Mouse (Mus musculus) megakaryocyte, embryonic 14.5 days (primary cell): ENCODE data around the gene Stk24. TPM values are rescaled to one million over a fixed set of nuclear protein-coding genes. Genes with fewer than 3 reads are reported as not detected.

Experiments used
- H3K27me3 ChIP-seq: replicated peaks from 2 replicates; pipeline ENCODE3; 2012; ENCODE audit warnings: inconsistent platforms
- H3K36me3 ChIP-seq: replicated peaks from 2 replicates; pipeline ENCODE3; 2012; ENCODE audit warnings: low read length, inconsistent platforms, mixed read lengths
- H3K4me1 ChIP-seq: 2 replicates; pipeline ENCODE4 v1.6.1; 2012; ENCODE audit warnings: inconsistent platforms
- H3K4me3 ChIP-seq: replicated peaks from 2 replicates; pipeline ENCODE3; 2012; ENCODE audit warnings: moderate library complexity, mild to moderate bottlenecking, inconsistent platforms
- H3K9me3 ChIP-seq: 2 replicates; pipeline ENCODE4 v1.6.1; 2012; ENCODE audit warnings: inconsistent platforms
- FLI1 ChIP-seq: IDR thresholded peaks from 2 replicates; pipeline ENCODE4 v1.6.1; 2012; ENCODE audit warnings: low read length, inconsistent platforms, mixed read lengths
- GATA1 ChIP-seq: IDR thresholded peaks from 3 replicates; pipeline ENCODE4 v1.6.1; 2012; ENCODE audit warnings: mixed read lengths, low read length, inconsistent platforms, borderline replicate concordance
- polyA plus RNA-seq: library from polyadenylated mRNA; stranded (reverse); fragments of >175 nt; gene quantifications from 2 replicates; pipeline ENCODE4 v1.2.3, GENCODE M21; 2012; ENCODE audit warnings: low replicate concordance; ENCODE audit not compliant: insufficient read depth

Gene Stk24
- polyA plus RNA-seq = 37.4 and 52.9 TPM in 2 replicates

DNA sequence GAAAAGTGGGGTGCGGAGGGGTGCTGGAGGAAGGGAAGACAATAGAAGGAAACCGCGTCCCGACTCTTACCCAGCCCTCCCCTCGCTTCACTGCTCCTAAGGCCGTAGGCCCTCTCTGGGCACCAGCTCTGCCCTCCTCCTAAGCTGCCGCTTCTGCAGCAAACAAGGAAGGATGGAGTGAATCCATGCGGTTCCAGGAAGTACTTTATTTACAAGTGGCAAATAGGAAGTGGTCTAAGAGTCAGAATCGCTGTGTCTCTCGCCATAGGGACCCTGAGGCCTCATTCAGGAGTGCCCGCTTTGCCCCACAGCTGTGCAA, at the start of gene Stk24:
Gene Stk24, minus strand, starts transcription at position 185 of the 319 bp plus-strand sequence.
- H3K4me1 ChIP-seq = peaks cover 76% of the 10 kb centered on the region
- TF ChIP-seq FLI1 (no peak), GATA1 (no peak)
- H3K27me3 ChIP-seq = no peaks in the 10 kb centered on the region
- peak within 1 kb of the TSS; percentile 96 for H3K4me3 ChIP-seq
- H3K36me3 ChIP-seq = peaks cover 18% of the 10 kb centered on the region
- no peaks in the 10 kb centered on the region for H3K9me3 ChIP-seq

GRCm38 (mm10) chr14:121428148-121428547, 48.3 kb upstream of the Stk24 start:
- Histone ChIP-seq H3K4me1 (peaks cover 29% of the 10 kb centered on the region), H3K4me3 (peak overlapping the region; percentile 38), H3K9me3 (no peaks in the 10 kb centered on the region), H3K36me3 (no peaks in the 10 kb centered on the region), H3K27me3 (peaks cover 22% of the 10 kb centered on the region)
- TF ChIP-seq FLI1 (no peak), GATA1 (no peak)

- Histone ChIP-seq H3K4me3 (no peak overlapping the region), H3K27me3 (peaks cover 17% of the 10 kb centered on the region), H3K9me3 (no peaks in the 10 kb centered on the region), H3K4me1 (peaks cover 41% of the 10 kb centered on the region), H3K36me3 (no peaks in the 10 kb centered on the region)
- no peak for TF ChIP-seq FLI1
- TF ChIP-seq GATA1 = no peak
Measured at GRCm38 (mm10) chr14:121426743-121427142, 46.9 kb upstream of the Stk24 start.

DNA sequence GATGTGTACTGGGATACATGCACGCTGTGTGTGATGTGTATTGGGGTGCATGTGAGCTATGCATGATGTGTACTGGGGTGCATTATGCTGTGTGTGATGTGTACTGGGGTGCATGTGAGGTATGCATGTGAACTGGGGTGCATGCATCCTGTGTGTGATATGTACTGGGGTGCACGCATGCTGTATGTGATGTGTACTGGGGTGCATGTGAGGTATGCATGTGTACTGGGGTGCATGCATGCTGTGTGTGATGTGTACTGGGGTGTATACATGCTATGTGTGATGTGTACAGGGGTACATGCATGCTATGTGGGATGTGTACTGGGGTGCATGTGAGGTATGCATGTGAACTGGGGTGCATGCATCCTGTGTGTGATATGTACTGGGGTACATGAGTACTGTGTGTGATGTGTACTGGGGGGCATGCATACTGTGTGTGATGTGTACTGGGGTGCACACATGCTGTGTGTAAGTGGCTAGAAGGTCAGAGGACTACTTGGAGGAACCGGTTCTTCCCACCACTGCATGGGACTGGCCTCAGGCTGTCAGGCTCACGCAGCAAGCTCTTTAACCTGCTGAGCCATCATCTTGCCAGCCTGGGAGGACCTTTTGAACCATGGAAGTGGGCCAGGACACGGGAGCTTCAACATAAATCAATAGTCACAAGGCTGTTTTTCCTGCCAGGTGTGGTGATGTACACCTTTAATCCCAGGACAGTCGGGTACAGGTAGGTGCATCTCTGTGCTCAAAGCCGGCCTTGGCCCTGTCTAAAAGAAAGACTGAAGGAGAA, 45.4 kb upstream of the Stk24 start:
- Histone ChIP-seq H3K36me3 (no peaks in the 10 kb centered on the region), H3K4me3 (peak overlapping the region; percentile 42), H3K4me1 (peaks cover 41% of the 10 kb centered on the region), H3K27me3 (peaks cover 6% of the 10 kb centered on the region), H3K9me3 (peaks cover 4% of the 10 kb centered on the region)
- TF ChIP-seq FLI1 (no peak), GATA1 (no peak)

DNA sequence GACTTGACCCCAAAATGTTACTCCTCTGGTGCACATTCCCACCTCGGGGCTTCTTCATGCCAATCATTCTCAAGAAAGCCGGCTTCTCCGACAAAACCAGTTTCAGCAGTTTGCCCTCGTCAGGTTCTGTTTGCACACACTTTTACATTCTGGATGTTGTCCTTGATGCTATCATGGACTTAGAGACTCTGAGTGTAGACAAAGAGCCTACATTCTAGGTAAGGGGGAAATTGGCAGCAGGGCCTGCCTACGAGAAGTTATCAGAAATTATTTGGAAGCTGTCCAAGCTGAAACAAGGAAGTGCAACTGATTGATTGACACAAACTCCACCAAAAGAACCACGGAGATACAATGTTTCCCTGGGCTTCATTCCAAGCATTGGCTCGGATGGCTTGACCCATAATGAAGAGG, 43.5 kb upstream of the Stk24 start:
- no peak overlapping the region for H3K4me3 ChIP-seq
- TF ChIP-seq GATA1 (no peak), FLI1 (no peak)
- H3K4me1 ChIP-seq = peaks cover 35% of the 10 kb centered on the region

DNA sequence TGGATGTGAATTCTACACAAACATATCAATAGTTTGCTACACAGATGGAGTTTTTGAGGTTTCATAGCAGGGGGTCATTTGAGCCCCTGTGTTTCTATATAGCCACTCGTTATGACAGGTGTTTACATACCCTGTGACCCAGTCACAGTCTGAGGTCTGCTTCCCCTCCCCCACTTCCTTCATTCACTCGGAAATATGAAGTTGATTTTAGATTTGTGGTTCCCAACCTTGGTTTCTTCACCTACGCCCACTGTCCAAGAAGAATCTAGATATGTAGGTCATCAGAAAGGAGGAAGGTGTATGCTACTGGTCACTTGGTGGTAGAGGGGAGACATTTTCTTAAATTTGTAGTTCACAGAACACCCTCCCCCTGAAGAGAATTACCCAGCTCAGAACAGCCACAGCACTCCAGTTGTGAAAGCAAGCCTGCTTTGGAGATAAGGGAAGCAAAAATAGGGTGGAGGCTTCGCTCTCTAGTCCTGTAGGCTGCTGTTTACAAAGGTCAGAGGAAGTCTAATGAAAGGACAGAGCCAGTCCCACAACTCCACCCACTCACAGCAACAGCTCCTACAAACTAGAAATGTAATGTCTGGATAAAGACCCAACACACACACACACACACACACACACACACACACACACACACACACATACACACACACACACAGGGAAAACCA, 43.0 kb upstream of the Stk24 start:
- Histone ChIP-seq H3K27me3 (peaks cover 6% of the 10 kb centered on the region), H3K36me3 (no peaks in the 10 kb centered on the region), H3K9me3 (peaks cover 4% of the 10 kb centered on the region), H3K4me1 (peaks cover 29% of the 10 kb centered on the region), H3K4me3 (peak overlapping the region; percentile 48)
- TF ChIP-seq FLI1 = no peak
- TF ChIP-seq GATA1 = no peak

More for the DNA sequence above, 43.5 kb upstream of the Stk24 start:
- peaks cover 4% of the 10 kb centered on the region for H3K9me3 ChIP-seq
- H3K36me3 ChIP-seq = no peaks in the 10 kb centered on the region
- H3K27me3 ChIP-seq = peaks cover 3% of the 10 kb centered on the region

- peaks cover 4% of the 10 kb centered on the region for H3K9me3 ChIP-seq
- H3K4me1 ChIP-seq = peaks cover 25% of the 10 kb centered on the region
- H3K27me3 ChIP-seq = peaks cover 9% of the 10 kb centered on the region
- H3K4me3 ChIP-seq = no peak overlapping the region
- no peaks in the 10 kb centered on the region for H3K36me3 ChIP-seq
- TF ChIP-seq GATA1 = no peak
- TF ChIP-seq FLI1 = no peak
Measured at GRCm38 (mm10) chr14:121422000-121422399, 42.2 kb upstream of the Stk24 start.

- peaks cover 11% of the 10 kb centered on the region for H3K9me3 ChIP-seq
- H3K4me1 ChIP-seq = peaks cover 6% of the 10 kb centered on the region
- TF ChIP-seq FLI1 = no peak
- TF ChIP-seq GATA1 = no peak
- no peaks in the 10 kb centered on the region for H3K36me3 ChIP-seq
- no peak overlapping the region for H3K4me3 ChIP-seq
- peaks cover 10% of the 10 kb centered on the region for H3K27me3 ChIP-seq
Measured at GRCm38 (mm10) chr14:121417594-121417993, 37.8 kb upstream of the Stk24 start.

- H3K9me3 ChIP-seq = peaks cover 11% of the 10 kb centered on the region
- peaks cover 10% of the 10 kb centered on the region for H3K27me3 ChIP-seq
- H3K4me3 ChIP-seq = no peak overlapping the region
- no peaks in the 10 kb centered on the region for H3K36me3 ChIP-seq
- no peaks in the 10 kb centered on the region for H3K4me1 ChIP-seq
- TF ChIP-seq GATA1 = no peak
Measured at GRCm38 (mm10) chr14:121416626-121417319, 37.0 kb upstream of the Stk24 start.
